Mouse (Mus musculus): Measurements from ENCODE around the gene Pigp. TPM values are rescaled to one million over a fixed set of nuclear protein-coding genes. Genes with fewer than 3 reads are reported as not detected.

Gene Pigp
- polyA plus RNA-seq, 1 experiment, result 32.9 TPM

DNA sequence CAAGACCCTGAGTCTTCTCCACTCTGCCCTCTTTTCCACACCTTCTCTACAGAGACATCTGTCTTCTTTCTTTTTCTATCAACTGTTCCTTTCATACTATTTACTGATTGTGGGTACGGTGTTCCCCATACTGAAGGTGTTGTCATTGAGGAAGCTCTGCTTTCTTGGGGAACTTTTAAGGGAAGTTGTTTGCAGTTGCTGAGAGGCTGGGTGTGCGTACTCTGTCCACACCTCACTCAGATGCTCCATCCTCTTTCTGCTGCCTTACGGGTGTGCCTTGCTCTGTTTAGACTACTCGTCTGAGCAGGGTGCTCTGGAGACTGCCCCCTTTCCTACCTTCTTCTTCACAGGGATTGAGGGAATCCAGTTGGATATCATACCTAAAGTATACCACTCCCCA lies 20.7 kb upstream of the Pigp start:
- TF ChIP-seq CTCF (IDR thresholded peaks at IDR 0.05; ENCODE audit: control insufficient read depth, insufficient read depth, insufficient read length) (no peak), CEBPB (IDR thresholded peaks at IDR 0.05; ENCODE audit: low read depth) (no peak), MAX (IDR thresholded peaks at IDR 0.05) (no peak), FOSL1 (IDR thresholded peaks at IDR 0.05; ENCODE audit: insufficient read depth, low read length, poor library complexity, severe bottlenecking) (no peak), MYOG (IDR thresholded peaks at IDR 0.05; ENCODE audit: control insufficient read depth, extremely low read depth, insufficient read length) (no peak), USF1 (IDR thresholded peaks at IDR 0.05; ENCODE audit: low read depth) (no peak)
- peaks cover 71% of the 10 kb centered on the region for H3K79me2 ChIP-seq (ENCODE audit: control insufficient read depth, insufficient read depth)
- H3K27me3 ChIP-seq (ENCODE audit: control insufficient read depth, insufficient read depth, insufficient read length), result no peaks in the 10 kb centered on the region
- H3ac ChIP-seq (ENCODE audit: control insufficient read depth, insufficient read length, low read depth), result no peak overlapping the region
- H3K79me3 ChIP-seq (ENCODE audit: low read depth), result peaks cover 33% of the 10 kb centered on the region
- no peak overlapping the region for H3K4me3 ChIP-seq (ENCODE audit: insufficient read depth, poor library complexity, severe bottlenecking)
- H3K36me3 ChIP-seq (ENCODE audit: control insufficient read depth, insufficient read depth), result peaks cover 49% of the 10 kb centered on the region

DNA sequence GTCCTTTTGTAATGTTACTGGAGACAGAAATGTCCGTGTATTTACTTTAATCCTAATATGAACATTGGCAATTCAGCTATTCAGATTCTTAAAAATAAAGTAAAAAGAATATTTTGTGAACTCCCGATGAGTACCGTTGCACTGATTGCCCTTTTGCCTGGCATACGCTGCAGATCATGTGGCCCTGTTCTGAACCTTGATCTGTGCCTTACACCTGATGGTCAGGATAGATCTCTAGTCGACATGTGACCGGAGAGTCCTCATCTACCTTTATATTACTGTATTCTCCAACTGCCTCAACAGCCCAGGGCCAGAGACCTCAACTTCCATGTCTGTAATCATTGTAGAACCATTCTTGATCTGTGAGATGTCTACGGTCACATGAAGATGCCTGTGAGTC lies 16.0 kb upstream of the Pigp start:
- Histone ChIP-seq H3ac (ENCODE audit: control insufficient read depth, insufficient read length, low read depth) (no peak overlapping the region), H3K79me2 (ENCODE audit: control insufficient read depth, insufficient read depth) (peaks cover 95% of the 10 kb centered on the region), H3K4me3 (ENCODE audit: insufficient read depth, poor library complexity, severe bottlenecking) (no peak overlapping the region), H3K27me3 (ENCODE audit: control insufficient read depth, insufficient read depth, insufficient read length) (no peaks in the 10 kb centered on the region), H3K79me3 (ENCODE audit: low read depth) (peaks cover 67% of the 10 kb centered on the region), H3K36me3 (ENCODE audit: control insufficient read depth, insufficient read depth) (peaks cover 20% of the 10 kb centered on the region)
- TF ChIP-seq USF1 (IDR thresholded peaks at IDR 0.05; ENCODE audit: low read depth) (no peak), CEBPB (IDR thresholded peaks at IDR 0.05; ENCODE audit: low read depth) (no peak), CTCF (IDR thresholded peaks at IDR 0.05; ENCODE audit: control insufficient read depth, insufficient read depth, insufficient read length) (no peak), MAX (IDR thresholded peaks at IDR 0.05) (no peak), FOSL1 (IDR thresholded peaks at IDR 0.05; ENCODE audit: insufficient read depth, low read length, poor library complexity, severe bottlenecking) (no peak), MYOD1 (IDR thresholded peaks at IDR 0.05; ENCODE audit: control insufficient read depth, insufficient read length, low read depth) (no peak), MYOG (IDR thresholded peaks at IDR 0.05; ENCODE audit: control insufficient read depth, extremely low read depth, insufficient read length) (no peak)

DNA sequence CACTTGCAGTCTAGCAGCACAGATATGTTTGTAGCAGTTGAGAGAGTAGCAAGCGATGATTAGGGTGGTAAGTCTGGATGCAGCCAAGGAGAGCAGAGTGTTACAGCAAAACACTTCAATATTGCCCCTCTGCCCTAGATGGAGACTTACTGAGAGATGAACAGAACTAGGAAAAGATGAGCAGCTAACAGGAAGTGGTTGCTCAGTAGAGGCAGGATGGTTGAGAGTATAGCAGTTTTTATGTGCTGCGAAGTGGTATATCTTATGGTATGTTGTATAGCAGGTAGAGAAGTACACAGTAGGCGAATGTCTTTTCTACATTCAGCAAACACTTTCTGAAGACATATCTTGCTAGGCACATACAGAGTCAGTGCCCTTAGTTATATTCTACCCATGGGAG lies 11.6 kb upstream of the Pigp start:
- Histone ChIP-seq H3K79me2 (ENCODE audit: control insufficient read depth, insufficient read depth) (peaks cover 100% of the 10 kb centered on the region), H3K27me3 (ENCODE audit: control insufficient read depth, insufficient read depth, insufficient read length) (no peaks in the 10 kb centered on the region), H3K4me3 (ENCODE audit: insufficient read depth, poor library complexity, severe bottlenecking) (no peak overlapping the region), H3K36me3 (ENCODE audit: control insufficient read depth, insufficient read depth) (peaks cover 7% of the 10 kb centered on the region), H3ac (ENCODE audit: control insufficient read depth, insufficient read length, low read depth) (no peak overlapping the region), H3K79me3 (ENCODE audit: low read depth) (peaks cover 78% of the 10 kb centered on the region)
- TF ChIP-seq MAX (IDR thresholded peaks at IDR 0.05), result no peak
- TF ChIP-seq CEBPB (IDR thresholded peaks at IDR 0.05; ENCODE audit: low read depth), result no peak
- TF ChIP-seq CTCF (IDR thresholded peaks at IDR 0.05; ENCODE audit: control insufficient read depth, insufficient read depth, insufficient read length), result no peak
- TF ChIP-seq MYOG (IDR thresholded peaks at IDR 0.05; ENCODE audit: control insufficient read depth, extremely low read depth, insufficient read length), result no peak
- TF ChIP-seq MYOD1 (IDR thresholded peaks at IDR 0.05; ENCODE audit: control insufficient read depth, insufficient read length, low read depth), result no peak
- TF ChIP-seq USF1 (IDR thresholded peaks at IDR 0.05; ENCODE audit: low read depth), result no peak
- TF ChIP-seq FOSL1 (IDR thresholded peaks at IDR 0.05; ENCODE audit: insufficient read depth, low read length, poor library complexity, severe bottlenecking), result no peak

DNA sequence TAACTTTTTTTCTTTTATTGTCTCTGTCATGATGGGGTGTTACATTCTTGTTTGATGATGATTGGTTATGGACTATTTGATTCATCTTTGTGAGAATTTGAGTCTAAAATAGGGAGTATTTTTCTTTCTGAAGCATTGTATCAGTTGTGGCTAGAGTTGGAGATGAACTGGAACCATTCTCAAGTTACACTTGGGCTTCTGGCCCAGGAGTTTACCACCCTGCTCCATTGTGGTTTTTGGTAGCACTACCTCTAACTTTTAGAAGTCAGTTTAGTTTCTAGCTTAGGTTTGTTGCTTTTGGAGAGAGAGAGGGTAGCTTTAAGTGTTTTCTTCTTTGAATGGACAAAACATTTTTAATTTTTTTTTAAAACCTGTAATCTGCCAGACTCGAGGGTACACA lies 7.7 kb upstream of the Pigp start:
- H3ac ChIP-seq (ENCODE audit: control insufficient read depth, insufficient read length, low read depth), result no peak overlapping the region
- no peaks in the 10 kb centered on the region for H3K36me3 ChIP-seq (ENCODE audit: control insufficient read depth, insufficient read depth)
- peaks cover 100% of the 10 kb centered on the region for H3K79me2 ChIP-seq (ENCODE audit: control insufficient read depth, insufficient read depth)
- no peaks in the 10 kb centered on the region for H3K27me3 ChIP-seq (ENCODE audit: control insufficient read depth, insufficient read depth, insufficient read length)
- TF ChIP-seq MYOD1 (IDR thresholded peaks at IDR 0.05; ENCODE audit: control insufficient read depth, insufficient read length, low read depth) (no peak), FOSL1 (IDR thresholded peaks at IDR 0.05; ENCODE audit: insufficient read depth, low read length, poor library complexity, severe bottlenecking) (no peak), CTCF (IDR thresholded peaks at IDR 0.05; ENCODE audit: control insufficient read depth, insufficient read depth, insufficient read length) (no peak), MAX (IDR thresholded peaks at IDR 0.05) (no peak), CEBPB (IDR thresholded peaks at IDR 0.05; ENCODE audit: low read depth) (no peak), MYOG (IDR thresholded peaks at IDR 0.05; ENCODE audit: control insufficient read depth, extremely low read depth, insufficient read length) (no peak), USF1 (IDR thresholded peaks at IDR 0.05; ENCODE audit: low read depth) (no peak)
- H3K79me3 ChIP-seq (ENCODE audit: low read depth), result peaks cover 83% of the 10 kb centered on the region
- H3K4me3 ChIP-seq (ENCODE audit: insufficient read depth, poor library complexity, severe bottlenecking), result no peak overlapping the region

DNA sequence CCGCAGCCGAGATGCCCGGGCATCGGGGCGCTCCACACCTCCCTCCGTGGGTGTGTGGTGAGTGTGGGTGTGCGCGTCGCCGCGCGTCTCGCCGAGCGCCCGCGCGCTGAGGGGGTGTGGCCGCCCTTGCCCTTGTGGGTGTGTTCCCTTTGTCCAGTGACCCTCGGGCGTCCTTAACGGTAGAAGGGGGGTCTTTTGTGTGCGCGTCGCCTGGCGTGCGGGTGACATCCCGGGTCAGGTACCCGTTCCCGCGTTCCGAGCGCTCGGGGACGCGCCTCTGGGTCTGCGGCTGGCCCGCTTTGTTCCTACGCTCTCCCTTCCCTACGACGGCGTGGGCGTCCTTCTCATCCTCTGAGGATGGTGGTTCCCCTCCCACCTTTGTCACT lies 734 bp downstream of the Pigp start:
- Histone ChIP-seq H3ac (ENCODE audit: control insufficient read depth, insufficient read length, low read depth) (peak overlapping the region; percentile 85), H3K4me3 (ENCODE audit: insufficient read depth, poor library complexity, severe bottlenecking) (peak overlapping the region; percentile 71), H3K36me3 (ENCODE audit: control insufficient read depth, insufficient read depth) (no peaks in the 10 kb centered on the region), H3K27me3 (ENCODE audit: control insufficient read depth, insufficient read depth, insufficient read length) (no peaks in the 10 kb centered on the region), H3K79me3 (ENCODE audit: low read depth) (peaks cover 43% of the 10 kb centered on the region), H3K79me2 (ENCODE audit: control insufficient read depth, insufficient read depth) (peaks cover 53% of the 10 kb centered on the region)
- no peak for TF ChIP-seq CTCF (IDR thresholded peaks at IDR 0.05; ENCODE audit: control insufficient read depth, insufficient read depth, insufficient read length)
- TF ChIP-seq CEBPB (IDR thresholded peaks at IDR 0.05; ENCODE audit: low read depth), result no peak
- no peak for TF ChIP-seq MYOD1 (IDR thresholded peaks at IDR 0.05; ENCODE audit: control insufficient read depth, insufficient read length, low read depth)
- no peak for TF ChIP-seq MAX (IDR thresholded peaks at IDR 0.05)
- no peak for TF ChIP-seq MYOG (IDR thresholded peaks at IDR 0.05; ENCODE audit: control insufficient read depth, extremely low read depth, insufficient read length)
